Mouse (Mus musculus): ENCODE results near the gene Aqp7. TPM values are rescaled to one million over a fixed set of nuclear protein-coding genes. Genes with fewer than 3 reads are reported as not detected.
"Not testable (repeated sequence)": the region's sequence is repeated elsewhere in the genome, so short reads cannot be mapped to it uniquely, and the experiment has no call there.

The Aqp7 gene
- 10 to 100 TPM; 20.8 to 42.1 TPM for total RNA-seq (2021)
- 12.5 and 15.2 TPM in 2 replicates for polyA plus RNA-seq (2012; rRNA removed)
- long read RNA-seq, transcript Aqp7-201 (8 exons, 2,527 nt): major isoform, 40 of 61 reads
- long read RNA-seq, partial matches to known transcripts: 3 of 61 reads
- long read RNA-seq, other reads (novel, unspliced or antisense): 18 of 61 reads

GRCm38 (mm10) chr4:41047524-41048271 is at the start of gene Aqp7:
TSS of gene Aqp7 (minus strand) at chr4:41048139.
- peak; percentile 46 for DNase-seq

GRCm38 (mm10) chr4:41097381-41097780 is 49.4 kb upstream of the Aqp7 start:
- no peak for DNase-seq

GRCm38 (mm10) chr4:41096794-41097193 is 48.9 kb upstream of the Aqp7 start:
- no peak for DNase-seq

GRCm38 (mm10) chr4:41096169-41096568 is 48.2 kb upstream of the Aqp7 start:
- no peak for DNase-seq

GRCm38 (mm10) chr4:41094361-41094760 is 46.4 kb upstream of the Aqp7 start:
- DNase-seq: peak; percentile 67

GRCm38 (mm10) chr4:41092958-41093357 is 45.0 kb upstream of the Aqp7 start:
- no peak for DNase-seq

- no peak for DNase-seq
Observed at GRCm38 (mm10) chr4:41091391-41091790, 43.5 kb upstream of the Aqp7 start.

- no peak for DNase-seq
Observed at GRCm38 (mm10) chr4:41089705-41090104, 41.8 kb upstream of the Aqp7 start.

- no peak for DNase-seq
Observed at GRCm38 (mm10) chr4:41089189-41089588, 41.2 kb upstream of the Aqp7 start.

GRCm38 (mm10) chr4:41087459-41088298 is 39.7 kb upstream of the Aqp7 start:
- no peak for DNase-seq

- no peak for DNase-seq
Observed at GRCm38 (mm10) chr4:41086947-41087346, 39.0 kb upstream of the Aqp7 start.

- no peak for DNase-seq
Observed at GRCm38 (mm10) chr4:41084819-41085218, 36.9 kb upstream of the Aqp7 start.

- DNase-seq: not testable (repeated sequence)
Observed at GRCm38 (mm10) chr4:41082803-41083202, 34.9 kb upstream of the Aqp7 start.

GRCm38 (mm10) chr4:41081733-41082132 is 33.8 kb upstream of the Aqp7 start:
- no peak for DNase-seq

GRCm38 (mm10) chr4:41078726-41079125 is 30.8 kb upstream of the Aqp7 start:
- peak; percentile 23 for DNase-seq

GRCm38 (mm10) chr4:41074461-41074860 is 26.5 kb upstream of the Aqp7 start:
- DNase-seq: no peak

- DNase-seq: no peak
Observed at GRCm38 (mm10) chr4:41073008-41073817, 25.3 kb upstream of the Aqp7 start.

- no peak for DNase-seq
Observed at GRCm38 (mm10) chr4:41071500-41072429, 23.8 kb upstream of the Aqp7 start.

GRCm38 (mm10) chr4:41065196-41065595 is 17.3 kb upstream of the Aqp7 start:
- DNase-seq: no peak

GRCm38 (mm10) chr4:41063894-41064673 is 16.1 kb upstream of the Aqp7 start:
- no peak for DNase-seq
